Mouse (Mus musculus): ENCODE measurements at regions not wholly inside any gene's neighbourhood (a gene's known extent, or its start where the extent isn't known, plus 50 kb on each side); places are given as distances from the start of the nearest gene placed in this dataset.

- Histone ChIP-seq H3K9ac (replicated peaks; ENCODE audit: low read depth, low read length) (no peak overlapping the region), H3K9me3 (ENCODE audit: control insufficient read depth, low read length) (no peaks in the 10 kb centered on the region), H3K4me1 (replicated peaks; ENCODE audit: control insufficient read depth, insufficient read depth, low read length) (no peaks in the 10 kb centered on the region; the same call in 1 of the 2 replicates), H3K36me3 (ENCODE audit: control insufficient read depth, insufficient read depth) (no peaks in the 10 kb centered on the region), H3K4me3 (replicated peaks; ENCODE audit: low read length) (no peak overlapping the region), H3K27ac (ENCODE audit: low read length) (no peak overlapping the region), H3K27me3 (replicated peaks; ENCODE audit: control insufficient read depth, insufficient read depth, low read length) (no peaks in the 10 kb centered on the region), H3K4me2 (ENCODE audit: low read length) (no peak overlapping the region)
- no peak for ATAC-seq
- WGBS, result 71% methylated on average over 4 of the region's 4 CpGs
Observed at GRCm38 (mm10) chr14:33810584-33810983, 112.8 kb upstream of the Gdf10 start.

- Histone ChIP-seq H3K9ac (replicated peaks; ENCODE audit: low read depth, low read length) (no peak overlapping the region), H3K4me1 (replicated peaks; ENCODE audit: control insufficient read depth, insufficient read depth, low read length) (no peaks in the 10 kb centered on the region; the same call in 1 of the 2 replicates), H3K9me3 (ENCODE audit: control insufficient read depth, low read length) (no peaks in the 10 kb centered on the region), H3K27ac (ENCODE audit: low read length) (no peak overlapping the region), H3K36me3 (ENCODE audit: control insufficient read depth, insufficient read depth) (no peaks in the 10 kb centered on the region), H3K4me2 (ENCODE audit: low read length) (no peak overlapping the region), H3K27me3 (replicated peaks; ENCODE audit: control insufficient read depth, insufficient read depth, low read length) (no peaks in the 10 kb centered on the region), H3K4me3 (replicated peaks; ENCODE audit: low read length) (no peak overlapping the region)
- no peak for ATAC-seq
- 44% methylated on average over 3 of the region's 3 CpGs for WGBS
Observed at GRCm38 (mm10) chr14:33811241-33811640, 112.1 kb upstream of the Gdf10 start.

- Histone ChIP-seq H3K27ac (ENCODE audit: low read length) (no peak overlapping the region), H3K4me3 (replicated peaks; ENCODE audit: low read length) (no peak overlapping the region), H3K4me2 (ENCODE audit: low read length) (no peak overlapping the region), H3K27me3 (replicated peaks; ENCODE audit: control insufficient read depth, insufficient read depth, low read length) (no peaks in the 10 kb centered on the region), H3K9ac (replicated peaks; ENCODE audit: low read depth, low read length) (no peak overlapping the region), H3K9me3 (ENCODE audit: control insufficient read depth, low read length) (no peaks in the 10 kb centered on the region), H3K36me3 (ENCODE audit: control insufficient read depth, insufficient read depth) (no peaks in the 10 kb centered on the region), H3K4me1 (replicated peaks; ENCODE audit: control insufficient read depth, insufficient read depth, low read length) (no peaks in the 10 kb centered on the region)
- peak; percentile 43; the same call in 1 of the 2 replicates for ATAC-seq
- 73% methylated on average over 8 of the region's 8 CpGs for WGBS
Observed at GRCm38 (mm10) chr14:33812266-33812665, 111.1 kb upstream of the Gdf10 start.

- H3K9ac ChIP-seq (replicated peaks; ENCODE audit: low read depth, low read length), result no peak overlapping the region
- H3K36me3 ChIP-seq (ENCODE audit: control insufficient read depth, insufficient read depth), result no peaks in the 10 kb centered on the region
- no peak overlapping the region for H3K4me3 ChIP-seq (replicated peaks; ENCODE audit: low read length)
- no peak overlapping the region for H3K4me2 ChIP-seq (ENCODE audit: low read length)
- H3K9me3 ChIP-seq (ENCODE audit: control insufficient read depth, low read length), result no peaks in the 10 kb centered on the region
- no peaks in the 10 kb centered on the region for H3K4me1 ChIP-seq (replicated peaks; ENCODE audit: control insufficient read depth, insufficient read depth, low read length)
- no peak overlapping the region for H3K27ac ChIP-seq (ENCODE audit: low read length)
- no peak for ATAC-seq
- 82% methylated on average over 4 of the region's 4 CpGs for WGBS
- no peaks in the 10 kb centered on the region for H3K27me3 ChIP-seq (replicated peaks; ENCODE audit: control insufficient read depth, insufficient read depth, low read length)
Observed at GRCm38 (mm10) chr14:33812772-33813171, 110.6 kb upstream of the Gdf10 start.

GRCm38 (mm10) chr14:33813274-33813673 lies 110.1 kb upstream of the Gdf10 start:
- Histone ChIP-seq H3K4me1 (replicated peaks; ENCODE audit: control insufficient read depth, insufficient read depth, low read length) (no peaks in the 10 kb centered on the region), H3K27ac (ENCODE audit: low read length) (no peak overlapping the region), H3K36me3 (ENCODE audit: control insufficient read depth, insufficient read depth) (no peaks in the 10 kb centered on the region), H3K27me3 (replicated peaks; ENCODE audit: control insufficient read depth, insufficient read depth, low read length) (no peaks in the 10 kb centered on the region), H3K4me3 (replicated peaks; ENCODE audit: low read length) (no peak overlapping the region), H3K9me3 (ENCODE audit: control insufficient read depth, low read length) (no peaks in the 10 kb centered on the region), H3K9ac (replicated peaks; ENCODE audit: low read depth, low read length) (no peak overlapping the region), H3K4me2 (ENCODE audit: low read length) (no peak overlapping the region)
- WGBS, result 94% methylated on average over 3 of the region's 3 CpGs
- ATAC-seq, result no peak

- WGBS, result 88% methylated on average over 1 of the region's 1 CpGs
- no peak overlapping the region for H3K4me2 ChIP-seq (ENCODE audit: low read length)
- H3K4me1 ChIP-seq (replicated peaks; ENCODE audit: control insufficient read depth, insufficient read depth, low read length), result no peaks in the 10 kb centered on the region
- ATAC-seq, result no peak
- H3K9ac ChIP-seq (replicated peaks; ENCODE audit: low read depth, low read length), result no peak overlapping the region
- no peak overlapping the region for H3K4me3 ChIP-seq (replicated peaks; ENCODE audit: low read length)
- no peaks in the 10 kb centered on the region for H3K9me3 ChIP-seq (ENCODE audit: control insufficient read depth, low read length)
- H3K36me3 ChIP-seq (ENCODE audit: control insufficient read depth, insufficient read depth), result no peaks in the 10 kb centered on the region
- no peak overlapping the region for H3K27ac ChIP-seq (ENCODE audit: low read length)
- H3K27me3 ChIP-seq (replicated peaks; ENCODE audit: control insufficient read depth, insufficient read depth, low read length), result no peaks in the 10 kb centered on the region
Observed at GRCm38 (mm10) chr14:33814107-33814506, 109.3 kb upstream of the Gdf10 start.

GRCm38 (mm10) chr14:33814599-33814998 lies 108.8 kb upstream of the Gdf10 start:
- H3K9me3 ChIP-seq (ENCODE audit: control insufficient read depth, low read length), result no peaks in the 10 kb centered on the region
- no peaks in the 10 kb centered on the region for H3K36me3 ChIP-seq (ENCODE audit: control insufficient read depth, insufficient read depth)
- H3K9ac ChIP-seq (replicated peaks; ENCODE audit: low read depth, low read length), result no peak overlapping the region
- 91% methylated on average over 2 of the region's 2 CpGs for WGBS
- no peaks in the 10 kb centered on the region for H3K27me3 ChIP-seq (replicated peaks; ENCODE audit: control insufficient read depth, insufficient read depth, low read length)
- H3K4me2 ChIP-seq (ENCODE audit: low read length), result no peak overlapping the region
- no peak overlapping the region for H3K27ac ChIP-seq (ENCODE audit: low read length)
- no peak overlapping the region for H3K4me3 ChIP-seq (replicated peaks; ENCODE audit: low read length)
- ATAC-seq, result no peak
- no peaks in the 10 kb centered on the region for H3K4me1 ChIP-seq (replicated peaks; ENCODE audit: control insufficient read depth, insufficient read depth, low read length)

GRCm38 (mm10) chr14:33820541-33821260 lies 102.7 kb upstream of the Gdf10 start:
- Histone ChIP-seq H3K27ac (ENCODE audit: low read length) (no peak overlapping the region), H3K27me3 (replicated peaks; ENCODE audit: control insufficient read depth, insufficient read depth, low read length) (no peaks in the 10 kb centered on the region), H3K4me2 (ENCODE audit: low read length) (no peak overlapping the region), H3K4me1 (replicated peaks; ENCODE audit: control insufficient read depth, insufficient read depth, low read length) (0 out of 2 replicates have a peak, but pooled peaks cover 4% of the 10 kb centered on the region), H3K9ac (replicated peaks; ENCODE audit: low read depth, low read length) (no peak overlapping the region), H3K9me3 (ENCODE audit: control insufficient read depth, low read length) (no peaks in the 10 kb centered on the region), H3K4me3 (replicated peaks; ENCODE audit: low read length) (no peak overlapping the region), H3K36me3 (ENCODE audit: control insufficient read depth, insufficient read depth) (no peaks in the 10 kb centered on the region)
- WGBS, result 94% methylated on average over 14 of the region's 14 CpGs
- ATAC-seq, result no peak

GRCm38 (mm10) chr14:33821436-33821835 lies 102.0 kb upstream of the Gdf10 start:
- Histone ChIP-seq H3K36me3 (ENCODE audit: control insufficient read depth, insufficient read depth) (no peaks in the 10 kb centered on the region), H3K4me3 (replicated peaks; ENCODE audit: low read length) (no peak overlapping the region), H3K27ac (ENCODE audit: low read length) (no peak overlapping the region), H3K4me2 (ENCODE audit: low read length) (no peak overlapping the region), H3K9ac (replicated peaks; ENCODE audit: low read depth, low read length) (no peak overlapping the region), H3K9me3 (ENCODE audit: control insufficient read depth, low read length) (no peaks in the 10 kb centered on the region), H3K4me1 (replicated peaks; ENCODE audit: control insufficient read depth, insufficient read depth, low read length) (0 out of 2 replicates have a peak, but pooled peaks cover 4% of the 10 kb centered on the region), H3K27me3 (replicated peaks; ENCODE audit: control insufficient read depth, insufficient read depth, low read length) (no peaks in the 10 kb centered on the region)
- ATAC-seq, result no peak
- 85% methylated on average over 7 of the region's 7 CpGs for WGBS

Measured in forebrain, embryonic 16.5 days (tissue).